Mouse (Mus musculus): ENCODE data around the gene Tcp10b. TPM values are rescaled to one million over a fixed set of nuclear protein-coding genes. Genes with fewer than 3 reads are reported as not detected.

Tcp10b gene
- total and polyA plus RNA-seq, 3 experiments, result 0.06 TPM; not detected in 2

Other genes starting within 250 kb of the Tcp10b start
- not detected in 2 replicates for gene Mas1, start 193.0 kb upstream of the Tcp10b start, total RNA-seq (2012; rRNA removed)
- not detected for gene Mas1, start 193.0 kb upstream of the Tcp10b start, polyA plus RNA-seq (2012; ENCODE audit: insufficient read depth in 1 of 2, insufficient read length in 2 of 2, low read depth in 1 of 2, low replicate concordance in 2 of 2, missing spikeins in 1 of 2)
- gene Mrgprh, start 185.1 kb upstream of the Tcp10b start, total RNA-seq (2012; rRNA removed), result not detected in 2 replicates
- not detected for gene Mrgprh, start 185.1 kb upstream of the Tcp10b start, polyA plus RNA-seq (2012; ENCODE audit: insufficient read depth in 1 of 2, insufficient read length in 2 of 2, low read depth in 1 of 2, low replicate concordance in 2 of 2, missing spikeins in 1 of 2)
- 0.36 and 0.54 TPM in 2 replicates for gene Pnldc1, start 150.9 kb upstream of the Tcp10b start, total RNA-seq (2012; rRNA removed)
- gene Pnldc1, start 150.9 kb upstream of the Tcp10b start, polyA plus RNA-seq (2012; ENCODE audit: insufficient read depth in 1 of 2, insufficient read length in 2 of 2, low read depth in 1 of 2, low replicate concordance in 2 of 2, missing spikeins in 1 of 2), result 1 to 10 TPM in 1 of 2 experiments, not detected in 1; 1.1 TPM
- gene Tcp1, start 145.4 kb upstream of the Tcp10b start, total RNA-seq (2012; rRNA removed), result 570 and 598 TPM in 2 replicates
- gene Tcp1, start 145.4 kb upstream of the Tcp10b start, polyA plus RNA-seq (2012; ENCODE audit: insufficient read depth in 1 of 2, insufficient read length in 2 of 2, low read depth in 1 of 2, low replicate concordance in 2 of 2, missing spikeins in 1 of 2), result 1,000 to 10,000 TPM in 1 of 2 experiments, 100 to 1,000 TPM in 1; 485 to 1,425 TPM
- gene Mrpl18, start 144.8 kb upstream of the Tcp10b start, total RNA-seq (2012; rRNA removed), result 238 and 257 TPM in 2 replicates
- gene Mrpl18, start 144.8 kb upstream of the Tcp10b start, polyA plus RNA-seq (2012; ENCODE audit: insufficient read depth in 1 of 2, insufficient read length in 2 of 2, low read depth in 1 of 2, low replicate concordance in 2 of 2, missing spikeins in 1 of 2), result 100 to 1,000 TPM in 1 of 2 experiments, not detected in 1; 202 TPM
- gene Acat3, start 120.5 kb upstream of the Tcp10b start, total RNA-seq (2012; rRNA removed), result 13.6 and 14.6 TPM in 2 replicates
- 1 to 10 TPM in 1 of 2 experiments, not detected in 1; 1.0 TPM for gene Acat3, start 120.5 kb upstream of the Tcp10b start, polyA plus RNA-seq (2012; ENCODE audit: insufficient read depth in 1 of 2, insufficient read length in 2 of 2, low read depth in 1 of 2, low replicate concordance in 2 of 2, missing spikeins in 1 of 2)
- gene Acat2, start 100.4 kb upstream of the Tcp10b start, total RNA-seq (2012; rRNA removed), result 54.9 and 60.1 TPM in 2 replicates
- gene Acat2, start 100.4 kb upstream of the Tcp10b start, polyA plus RNA-seq (2012; ENCODE audit: insufficient read depth in 1 of 2, insufficient read length in 2 of 2, low read depth in 1 of 2, low replicate concordance in 2 of 2, missing spikeins in 1 of 2), result 10 to 100 TPM in 1 of 2 experiments, not detected in 1; 33.8 TPM
- gene Wtap, start 66.9 kb upstream of the Tcp10b start, total RNA-seq (2012; rRNA removed), result 61.1 and 63.5 TPM in 2 replicates
- gene Wtap, start 66.9 kb upstream of the Tcp10b start, polyA plus RNA-seq (2012; ENCODE audit: insufficient read depth in 1 of 2, insufficient read length in 2 of 2, low read depth in 1 of 2, low replicate concordance in 2 of 2, missing spikeins in 1 of 2), result 10 to 100 TPM in 1 of 2 experiments, not detected in 1; 74.0 TPM
- gene Sod2, start 54.3 kb upstream of the Tcp10b start, total RNA-seq (2012; rRNA removed), result 284 and 295 TPM in 2 replicates
- 100 to 1,000 TPM; 293 to 320 TPM for gene Sod2, start 54.3 kb upstream of the Tcp10b start, polyA plus RNA-seq (2012; ENCODE audit: insufficient read depth in 1 of 2, insufficient read length in 2 of 2, low read depth in 1 of 2, low replicate concordance in 2 of 2, missing spikeins in 1 of 2)
- gene Gpr31b, start 8.8 kb upstream of the Tcp10b start, total RNA-seq (2012; rRNA removed), result 0.12 TPM in 1 of 2 replicates, not detected in the other
- gene Gpr31b, start 8.8 kb upstream of the Tcp10b start, polyA plus RNA-seq (2012; ENCODE audit: insufficient read depth in 1 of 2, insufficient read length in 2 of 2, low read depth in 1 of 2, low replicate concordance in 2 of 2, missing spikeins in 1 of 2), result under 1 TPM in 1 of 2 experiments, not detected in 1; 0.08 TPM
- gene Unc93a, start 70.7 kb downstream of the Tcp10b start, total RNA-seq (2012; rRNA removed), result not detected in 2 replicates
- gene Unc93a, start 70.7 kb downstream of the Tcp10b start, polyA plus RNA-seq (2012; ENCODE audit: insufficient read depth in 1 of 2, insufficient read length in 2 of 2, low read depth in 1 of 2, low replicate concordance in 2 of 2, missing spikeins in 1 of 2), result not detected
- gene Smok2a, start 160.1 kb downstream of the Tcp10b start, total RNA-seq (2012; rRNA removed), result not detected in 2 replicates
- not detected for gene Smok2a, start 160.1 kb downstream of the Tcp10b start, polyA plus RNA-seq (2012; ENCODE audit: insufficient read depth in 1 of 2, insufficient read length in 2 of 2, low read depth in 1 of 2, low replicate concordance in 2 of 2, missing spikeins in 1 of 2)
- gene Smok2b, start 169.2 kb downstream of the Tcp10b start, total RNA-seq (2012; rRNA removed), result not detected in 2 replicates
- gene Smok2b, start 169.2 kb downstream of the Tcp10b start, polyA plus RNA-seq (2012; ENCODE audit: insufficient read depth in 1 of 2, insufficient read length in 2 of 2, low read depth in 1 of 2, low replicate concordance in 2 of 2, missing spikeins in 1 of 2), result not detected

Data from MEL (cell line).